Mouse (Mus musculus): ENCODE results near the gene Brd4.
"Not testable (repeated sequence)": the region's sequence is repeated elsewhere in the genome, so short reads cannot be mapped to it uniquely, and the experiment has no call there.

The Brd4 gene

GRCm38 (mm10) chr17:32220873-32221272 lies 63.6 kb downstream of the Brd4 start:
- no peak for DNase-seq

GRCm38 (mm10) chr17:32215587-32215986 lies 68.9 kb downstream of the Brd4 start:
- DNase-seq = not testable (repeated sequence)

GRCm38 (mm10) chr17:32211554-32211953 lies 73.0 kb downstream of the Brd4 start:
- DNase-seq = not testable (repeated sequence)

GRCm38 (mm10) chr17:32209752-32210151 lies 74.8 kb downstream of the Brd4 start:
- DNase-seq = peak; percentile 44

GRCm38 (mm10) chr17:32209144-32209543 lies 75.4 kb downstream of the Brd4 start:
- no peak for DNase-seq

GRCm38 (mm10) chr17:32207586-32208245 lies 76.8 kb downstream of the Brd4 start:
- DNase-seq = no peak

GRCm38 (mm10) chr17:32205345-32205744 lies 79.2 kb downstream of the Brd4 start:
- DNase-seq = no peak

GRCm38 (mm10) chr17:32202972-32203371 lies 81.5 kb downstream of the Brd4 start:
- no peak for DNase-seq

GRCm38 (mm10) chr17:32201086-32201485 lies 83.4 kb downstream of the Brd4 start:
- DNase-seq = no peak

GRCm38 (mm10) chr17:32199796-32200195 lies 84.7 kb downstream of the Brd4 start:
- no peak for DNase-seq

GRCm38 (mm10) chr17:32197156-32197555 lies 87.4 kb downstream of the Brd4 start:
- DNase-seq = no peak

GRCm38 (mm10) chr17:32195725-32196124 lies 88.8 kb downstream of the Brd4 start:
- DNase-seq = no peak

- DNase-seq = no peak
Measured at GRCm38 (mm10) chr17:32193010-32193409, 91.5 kb downstream of the Brd4 start.

GRCm38 (mm10) chr17:32189850-32190249 lies 94.7 kb downstream of the Brd4 start:
- DNase-seq = no peak

GRCm38 (mm10) chr17:32188863-32189636 lies 95.5 kb downstream of the Brd4 start, which contains the start of gene Ephx3:
Ephx3 (minus strand) TSS chr17:32189549.
- no peak for DNase-seq

GRCm38 (mm10) chr17:32183017-32183416 lies 101.5 kb downstream of the Brd4 start:
- DNase-seq = no peak

- no peak for DNase-seq
Measured at GRCm38 (mm10) chr17:32179621-32180491, 104.7 kb downstream of the Brd4 start.

GRCm38 (mm10) chr17:32176919-32177318 lies 107.6 kb downstream of the Brd4 start:
- no peak for DNase-seq

- DNase-seq = no peak
Measured at GRCm38 (mm10) chr17:32173166-32173565, 111.4 kb downstream of the Brd4 start.

- DNase-seq = no peak
Measured at GRCm38 (mm10) chr17:32172485-32172884, 112.0 kb downstream of the Brd4 start.

GRCm38 (mm10) chr17:32169518-32170225 lies 114.8 kb downstream of the Brd4 start:
- no peak for DNase-seq

GRCm38 (mm10) chr17:32166687-32167086 lies 117.8 kb downstream of the Brd4 start, which contains the start of gene Notch3:
Notch3 (minus strand) TSS chr17:32166852.
- no peak for DNase-seq

Measured in right cerebral cortex, postnatal 25 days (tissue).